Mouse (Mus musculus): ENCODE measurements around the gene Cask.
A peak's percentile ranks its signal among the peaks of the same experiment; 100 is the strongest.

Gene Cask

GRCm38 (mm10) chrX:13621473-13621872, 229.7 kb downstream of the Cask start:
- peak; percentile 5 to 40 for DNase-seq

DNA sequence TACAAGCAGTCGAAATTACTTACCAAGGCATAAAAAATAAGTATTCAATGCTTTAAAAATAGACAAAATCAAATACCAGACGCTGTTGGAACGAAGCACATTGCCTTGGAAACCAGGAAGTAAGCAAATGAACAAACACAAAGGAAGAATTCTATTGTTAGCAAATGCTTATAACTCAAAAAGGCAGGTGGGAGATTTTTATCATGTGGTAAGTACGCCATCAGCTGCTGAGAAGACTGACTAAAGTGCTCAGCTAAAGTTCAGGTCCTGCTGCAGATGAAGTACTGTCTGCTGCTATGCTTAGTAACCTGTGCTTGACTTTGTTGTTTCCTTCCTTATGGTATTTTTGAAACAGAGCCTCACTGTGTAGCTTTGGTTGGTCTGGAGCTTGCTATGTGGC, 232.7 kb downstream of the Cask start:
- no peak for DNase-seq

GRCm38 (mm10) chrX:13617294-13617693, 233.9 kb downstream of the Cask start:
- no peak for DNase-seq

DNA sequence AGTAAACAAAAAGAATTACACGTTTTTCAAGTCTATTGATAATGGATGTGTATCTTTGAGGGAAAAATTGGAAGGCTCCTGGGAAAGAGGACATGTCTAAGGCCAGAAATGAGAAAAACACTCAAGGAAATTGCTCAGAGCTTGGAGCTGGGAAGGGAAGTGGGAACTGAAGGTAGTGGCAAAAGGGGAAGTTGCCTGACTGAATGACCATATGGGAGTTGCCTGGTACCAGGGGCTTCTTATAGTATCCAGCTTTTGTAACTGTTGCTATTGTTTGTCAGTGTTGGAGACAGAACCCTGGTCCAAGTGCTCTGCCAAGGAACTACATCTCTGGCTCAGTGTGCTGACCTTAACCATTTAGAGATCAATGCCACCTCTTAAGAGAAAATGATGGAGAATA, 234.4 kb downstream of the Cask start:
- DNase-seq = no peak

GRCm38 (mm10) chrX:13612115-13612514, 239.1 kb downstream of the Cask start:
- DNase-seq = no peak

DNA sequence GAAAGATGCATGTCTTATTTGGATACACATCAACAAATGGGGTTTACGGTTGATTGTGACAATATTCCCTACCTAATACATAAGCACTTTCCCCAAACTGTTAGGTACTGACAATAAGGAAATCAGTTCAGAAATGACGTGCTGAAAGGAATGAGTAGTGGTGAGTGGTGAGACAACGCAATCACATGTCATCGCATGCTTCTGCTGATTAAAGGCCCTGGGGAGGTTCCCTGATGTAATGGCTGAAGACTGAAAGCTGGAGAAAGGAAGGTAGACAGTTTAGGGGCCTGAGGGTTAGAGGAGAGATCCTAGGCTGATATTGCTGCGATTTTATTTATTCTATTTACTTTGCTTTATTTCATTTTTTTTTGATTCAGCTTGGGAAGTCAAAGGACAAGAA, 240.1 kb downstream of the Cask start:
- DNase-seq = no peak

- no peak for DNase-seq
Measured at GRCm38 (mm10) chrX:13607752-13608151, 243.4 kb downstream of the Cask start.

DNA sequence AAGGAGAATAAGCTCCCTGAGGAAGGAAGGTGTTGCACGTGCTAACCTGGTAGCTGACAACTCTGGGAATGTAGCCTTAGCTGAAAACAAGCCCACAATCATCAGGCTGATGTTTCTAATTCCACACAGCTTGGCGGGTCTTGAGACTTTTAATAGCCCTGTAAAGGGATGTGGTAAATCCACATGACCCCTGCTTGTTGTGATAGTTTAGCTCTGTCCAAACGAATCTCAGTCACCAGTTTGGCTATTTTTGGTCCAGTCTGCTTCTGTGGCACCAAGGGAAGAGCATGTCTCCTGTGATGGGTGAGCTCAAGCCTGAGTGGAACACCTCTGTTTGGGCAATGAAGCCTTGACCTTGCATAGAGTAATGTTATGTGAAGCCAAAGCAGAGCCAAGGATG, 244.4 kb downstream of the Cask start:
- no peak for DNase-seq

GRCm38 (mm10) chrX:13599966-13600365, 251.2 kb downstream of the Cask start:
- DNase-seq = no peak

DNA sequence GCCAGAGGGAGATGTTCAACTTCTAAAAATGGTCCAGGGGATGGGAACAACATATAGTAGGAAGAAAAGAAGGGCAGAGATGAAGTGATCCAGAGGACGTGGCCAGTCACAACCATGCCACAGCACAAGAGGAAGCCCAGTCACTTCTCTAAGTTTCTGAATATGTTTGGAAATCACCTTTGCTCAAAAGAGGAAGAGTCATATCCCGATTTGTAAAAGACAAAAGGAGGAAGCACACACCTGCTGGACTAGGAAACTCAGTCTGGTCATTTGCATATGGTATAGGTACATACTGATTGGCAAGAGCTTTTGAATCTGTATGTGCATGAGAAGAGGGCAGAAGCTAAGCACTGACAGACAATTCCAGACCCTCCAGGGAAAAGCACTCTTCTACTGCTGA, 251.8 kb downstream of the Cask start:
- DNase-seq = no peak

DNA sequence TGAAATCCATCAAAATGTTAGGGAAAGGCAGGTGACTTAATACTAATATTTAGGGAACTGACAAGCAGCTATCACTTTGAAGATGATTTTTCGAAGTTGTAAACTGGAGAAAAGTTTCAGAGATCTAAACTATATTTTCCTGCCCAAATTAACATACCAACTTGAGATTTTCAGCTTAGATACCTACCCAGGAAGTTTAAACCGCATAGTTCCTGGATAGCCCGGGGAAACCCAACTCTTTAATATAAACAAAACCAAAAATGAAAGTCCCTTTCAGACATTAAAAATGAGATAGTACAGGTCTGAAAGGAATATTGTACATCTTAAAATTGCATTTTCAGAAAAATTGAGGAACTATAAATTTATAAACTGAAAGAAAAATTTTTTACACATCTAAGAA, 273.5 kb downstream of the Cask start:
- DNase-seq = no peak

DNA sequence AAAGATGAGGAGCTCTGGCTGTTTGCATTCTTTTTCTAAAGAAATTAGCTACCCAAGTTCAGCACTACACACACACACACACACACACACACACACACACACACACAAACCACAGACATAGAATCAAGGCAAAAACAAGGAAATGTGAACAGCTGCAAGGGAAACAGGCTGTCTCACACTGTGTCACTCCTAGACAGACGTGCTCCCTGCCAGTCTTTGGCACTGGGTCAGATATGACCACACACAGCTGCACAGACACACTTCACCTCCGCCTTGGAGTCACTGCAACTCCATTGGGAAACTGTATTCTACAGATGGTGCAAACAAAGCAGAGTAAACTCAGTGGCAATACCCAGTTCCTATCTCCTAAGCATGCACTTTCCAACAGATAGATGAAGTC, 274.6 kb downstream of the Cask start:
- DNase-seq = no peak

DNA sequence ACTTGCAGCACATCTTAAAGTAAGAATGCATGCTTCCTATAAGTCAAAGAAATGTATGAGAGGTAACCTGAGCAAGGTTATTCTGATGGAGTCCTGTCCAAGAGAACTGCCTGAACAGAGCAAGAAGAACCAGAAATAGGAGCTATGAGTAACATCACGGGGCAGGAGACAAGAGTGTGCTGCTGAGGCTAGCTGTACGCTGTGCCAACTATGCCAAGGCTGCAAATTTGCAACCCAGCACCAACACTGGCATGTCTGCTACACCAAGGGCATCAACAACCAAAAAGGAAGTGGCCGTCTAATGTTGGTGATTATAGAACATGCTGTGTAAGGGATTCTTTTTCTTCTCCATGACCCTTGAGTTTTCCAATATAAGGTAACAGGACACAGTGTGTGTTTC, 276.3 kb downstream of the Cask start:
- no peak for DNase-seq

DNA sequence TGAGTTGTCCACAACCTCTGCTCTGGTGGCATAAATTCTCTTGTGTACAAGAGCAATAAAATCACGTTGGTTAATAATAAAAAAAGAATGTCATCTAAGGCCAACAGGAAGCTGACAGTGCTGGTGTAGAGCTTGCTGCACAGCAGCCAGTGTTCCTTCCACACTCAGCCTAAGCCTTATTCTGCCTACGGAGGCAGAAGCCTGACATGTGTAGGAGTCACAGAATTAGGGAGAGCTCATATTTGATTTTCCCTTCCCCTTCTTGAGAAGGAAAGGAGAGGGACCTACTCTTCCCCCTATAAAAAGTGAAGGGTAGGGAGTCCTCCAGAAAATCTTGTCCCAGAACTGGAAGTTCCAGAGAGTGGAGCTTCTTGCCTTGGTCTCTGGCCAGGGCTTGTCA, 276.9 kb downstream of the Cask start:
- DNase-seq = no peak

GRCm38 (mm10) chrX:13554504-13554903, 296.7 kb downstream of the Cask start:
- no peak for DNase-seq

DNA sequence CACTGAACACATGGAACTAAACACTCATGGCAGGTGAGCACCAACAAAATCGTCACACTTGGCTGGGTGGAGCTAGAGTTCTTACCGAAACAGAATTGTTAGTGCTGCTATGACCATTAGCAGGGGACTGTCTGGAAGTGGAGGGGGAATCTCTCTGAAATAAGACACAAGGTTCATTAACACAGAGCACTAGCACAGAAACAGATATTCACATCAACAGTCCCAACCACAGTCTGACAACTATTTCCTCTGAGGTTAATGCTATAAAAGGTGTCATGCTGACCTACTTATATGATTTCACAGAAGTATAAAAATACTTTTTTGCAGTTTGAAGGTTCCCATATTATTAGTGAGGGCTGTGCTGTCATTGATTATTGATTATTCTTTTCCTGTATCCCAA, 298.9 kb downstream of the Cask start:
- no peak for DNase-seq

DNA sequence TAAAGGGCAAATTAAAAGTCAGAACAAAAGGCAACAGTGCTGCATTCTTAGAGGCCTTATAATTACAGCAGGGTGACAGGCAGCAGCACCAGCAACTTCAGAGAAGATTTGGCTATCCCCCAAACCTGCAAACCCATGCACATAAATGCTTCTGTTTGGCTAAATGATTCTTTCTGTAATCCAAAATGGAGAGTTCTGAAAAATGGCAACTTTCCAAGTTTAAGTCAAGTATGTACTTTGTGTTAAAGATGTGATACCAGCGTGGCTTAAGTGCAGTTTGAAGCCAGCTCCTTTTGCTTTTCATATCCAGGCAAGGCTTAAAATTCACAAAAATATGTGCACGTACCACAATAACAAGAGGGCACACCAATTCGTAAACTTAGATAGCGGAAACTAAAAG, 299.6 kb downstream of the Cask start:
- DNase-seq = no peak

GRCm38 (mm10) chrX:13549100-13549499, 302.1 kb downstream of the Cask start:
- no peak for DNase-seq

- DNase-seq = no peak
Measured at GRCm38 (mm10) chrX:13521288-13521687, 329.9 kb downstream of the Cask start.

DNA sequence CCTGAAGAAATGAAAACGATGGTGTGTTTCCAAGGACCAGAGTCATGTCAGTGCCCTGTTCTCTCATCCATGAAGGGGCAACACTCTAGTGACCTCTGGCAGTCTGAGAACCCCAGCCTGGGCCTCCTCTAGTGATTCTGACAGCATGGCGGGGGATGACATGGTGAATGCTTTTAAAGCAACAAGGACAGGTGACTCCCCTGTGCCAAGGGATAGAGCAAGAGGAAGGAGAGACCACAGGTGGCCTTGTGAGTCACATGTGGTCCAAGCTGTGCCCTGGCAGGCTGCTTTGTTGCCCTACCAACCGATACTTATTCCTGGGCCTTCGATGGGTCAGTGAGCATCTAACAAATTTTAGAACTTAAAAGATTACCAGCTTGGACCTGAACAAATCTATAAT, 330.6 kb downstream of the Cask start:
- no peak for DNase-seq

DNA sequence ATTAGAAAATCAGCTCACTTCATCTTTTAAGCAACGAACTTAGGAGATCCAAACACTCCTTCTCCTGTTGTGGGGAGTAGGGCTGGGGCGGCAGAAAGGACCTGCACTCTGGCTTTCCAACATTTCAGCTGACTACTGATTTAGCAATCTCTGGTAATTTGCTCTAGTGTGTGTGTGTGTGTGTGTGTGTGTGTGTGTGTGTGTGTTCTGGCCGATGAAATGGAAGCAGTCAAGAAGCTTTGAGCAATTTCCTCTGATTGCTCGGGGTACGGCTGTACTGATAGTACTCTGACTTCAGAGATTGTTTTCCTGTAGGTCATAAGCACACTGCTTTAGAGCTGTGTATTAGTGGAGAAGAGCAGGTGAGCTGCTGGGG, 331.8 kb downstream of the Cask start:
- peak in 1 of 2 experiments; percentile 15 for DNase-seq

DNA sequence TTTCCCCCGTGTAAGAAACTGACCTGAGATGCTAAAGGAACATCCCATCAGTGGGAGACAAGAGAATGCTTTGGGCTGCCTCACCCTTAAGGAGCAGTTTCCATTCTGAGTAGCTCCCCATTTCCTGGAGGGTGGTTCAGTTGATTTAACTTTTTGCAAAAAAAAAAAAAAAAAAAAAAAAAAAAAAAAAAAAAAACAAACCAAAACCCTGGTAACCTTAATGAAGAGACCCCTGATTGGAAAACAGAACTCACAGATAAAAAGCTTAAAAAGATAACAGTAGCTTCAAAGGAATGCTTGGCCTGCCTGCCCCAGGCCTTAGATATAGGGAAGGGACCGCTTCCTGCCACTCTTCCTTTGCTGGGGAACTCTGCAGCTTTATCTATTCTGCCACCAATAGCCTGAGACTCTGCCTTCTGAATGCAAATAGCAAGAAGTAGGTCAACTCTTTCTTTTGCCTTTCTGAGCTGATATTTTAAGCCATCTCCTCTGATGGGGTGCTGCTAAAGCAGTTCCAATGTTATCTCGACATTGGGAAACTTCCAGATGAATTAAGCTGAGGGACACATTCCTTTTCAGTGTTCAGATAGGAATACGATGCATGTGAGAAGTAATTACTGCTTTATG, 332.3 kb downstream of the Cask start:
- DNase-seq = no peak

DNA sequence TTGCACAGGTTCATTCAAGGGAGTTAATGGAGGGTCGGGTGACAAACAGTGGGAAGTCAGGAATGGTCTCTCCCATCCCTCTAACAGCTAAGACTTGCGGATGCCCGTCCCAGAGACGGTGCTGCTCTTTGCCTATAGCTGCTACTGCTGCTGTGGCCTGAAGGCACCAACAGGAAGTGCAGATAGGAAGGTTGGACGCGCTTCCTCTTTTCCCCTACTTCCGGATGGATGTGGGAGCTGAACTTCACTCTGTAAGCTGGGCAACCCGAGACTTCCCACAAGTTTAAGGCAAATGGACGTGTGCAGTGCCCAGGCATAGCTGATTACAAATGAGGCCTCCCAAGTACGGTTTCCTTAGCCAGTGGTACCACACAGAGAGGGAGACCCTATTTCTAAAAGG, 333.1 kb downstream of the Cask start:
- DNase-seq = no peak

- DNase-seq = no peak
Measured at GRCm38 (mm10) chrX:13516451-13516850, 334.7 kb downstream of the Cask start.

GRCm38 (mm10) chrX:13513864-13514263, 337.3 kb downstream of the Cask start:
- no peak for DNase-seq

GRCm38 (mm10) chrX:13513127-13513526, 338.0 kb downstream of the Cask start:
- DNase-seq = no peak

Data from kidney, postnatal 25 days (tissue).